Mouse (Mus musculus) heart, embryonic 14.5 days (tissue): Measurements from ENCODE around the gene Lrp1. TPM values are rescaled to one million over a fixed set of nuclear protein-coding genes. Genes with fewer than 3 reads are reported as not detected.

ENCODE experiments used
- ATAC-seq: fragments of 200-750 bp; cut with Nextera tagmentation; 2 replicates; pipeline ENCODE4 v1.8.0; 2017; ENCODE audit warnings: low read depth, moderate TSS enrichment; ENCODE audit not compliant: insufficient number of reproducible peaks, insufficient read depth, low FRiP score
- H3K27ac ChIP-seq, 2 experiments: fragments of 200-500 bp in 1 of 2; fragments of 300-500 bp in 1 of 2; sonication (generic) in 1 of 2; replicated peaks in 1 of 2; 2 replicates each; pipeline ENCODE4 v1.5.1; 2012 to 2014; ENCODE audit warnings: low read depth in 2 of 2, low read length in 2 of 2, control low read depth in 1 of 2, mild to moderate bottlenecking in 1 of 2, mixed read lengths in 1 of 2; ENCODE audit not compliant: control insufficient read depth in 1 of 2, insufficient read depth in 1 of 2
- H3K27me3 ChIP-seq: fragments of 300-500 bp; sonication (generic); 2 replicates; pipeline ENCODE4 v1.6.1; 2014; ENCODE audit warnings: mild to moderate bottlenecking, low read length, control low read depth; ENCODE audit not compliant: control insufficient read depth, insufficient read depth
- H3K36me3 ChIP-seq: fragments of 300-500 bp; sonication (generic); 2 replicates; pipeline ENCODE4 v1.6.1; 2014; ENCODE audit warnings: mild to moderate bottlenecking, control low read depth, low read length, mixed read lengths; ENCODE audit not compliant: control insufficient read depth, insufficient read depth
- H3K4me1 ChIP-seq, 2 experiments: fragments of 200-500 bp in 1 of 2; fragments of 300-500 bp in 1 of 2; sonication (generic) in 1 of 2; 2 replicates each; pipeline ENCODE4 v1.6.1; 2012 to 2014; ENCODE audit warnings: low read length in 2 of 2, control low read depth in 1 of 2, mixed read lengths in 1 of 2; ENCODE audit not compliant: control insufficient read depth in 2 of 2, insufficient read depth in 2 of 2
- H3K4me2 ChIP-seq: fragments of 300-500 bp; sonication (generic); 2 replicates; pipeline ENCODE4 v1.6.1; 2014; ENCODE audit warnings: mild to moderate bottlenecking, low read length
- H3K4me3 ChIP-seq, 2 experiments: fragments of 200-500 bp in 1 of 2; fragments of 300-500 bp in 1 of 2; sonication (generic) in 1 of 2; 2 replicates each; pipeline ENCODE4 v1.5.1; 2012 to 2014; ENCODE audit warnings: low read length in 2 of 2, mild to moderate bottlenecking in 2 of 2, control low read depth in 1 of 2, low read depth in 1 of 2, moderate library complexity in 1 of 2; ENCODE audit not compliant: control insufficient read depth in 1 of 2, insufficient read depth in 1 of 2
- H3K9ac ChIP-seq: fragments of 300-500 bp; sonication (generic); 2 replicates; pipeline ENCODE4 v1.6.1; 2014; ENCODE audit warnings: mild to moderate bottlenecking, low read length
- H3K9me3 ChIP-seq: fragments of 300-500 bp; sonication (generic); 2 replicates; pipeline ENCODE4 v1.6.1; 2016; ENCODE audit warnings: low read length, control low read depth; ENCODE audit not compliant: control insufficient read depth
- WGBS: fragments of 180-500 bp; shearing (Covaris S2); extraction: QIAGEN DNeasy Blood & Tissue Kit; methylation state at CpG from one replicate; pipeline ENCODE4 v1.1.7; 2014; 5-methylcytosine and 5-hydroxymethylcytosine counted together
- polyA plus RNA-seq: library from polyadenylated mRNA; unstranded; fragments of >200 nt; fragmentation: Nextera tagmentation; extraction: Ambion mirVana; gene quantifications from 2 replicates; pipeline ENCODE4 v1.2.1, GENCODE M21; 2014

Gene Lrp1
- polyA plus RNA-seq, 1 experiment from 2014 or later, result 31.2 TPM

DNA sequence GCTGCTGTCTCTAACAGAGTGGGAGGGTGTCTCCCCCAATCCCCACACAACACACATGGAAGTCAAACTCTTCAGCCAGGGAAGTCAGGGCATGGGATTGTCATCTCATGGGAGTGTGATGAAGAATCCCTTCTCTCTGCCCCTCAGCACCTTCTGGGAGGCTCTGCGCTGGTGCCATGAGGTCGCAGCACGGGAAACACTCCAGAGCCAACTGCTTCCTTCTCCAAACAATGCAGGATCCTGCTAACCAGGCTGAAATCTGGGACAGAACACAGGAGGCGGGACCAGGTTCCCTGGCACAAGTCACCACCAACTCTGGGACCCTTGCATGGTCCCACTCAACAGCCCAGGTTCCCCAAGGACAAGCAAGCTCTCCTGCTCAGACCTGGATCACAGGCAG lies 3.7 kb downstream of the Lrp1 start:
- Histone ChIP-seq H3K4me1 (peaks cover 34 to 53% of the 10 kb centered on the region in 2 experiments), H3K4me2 (no peak overlapping the region), H3K27me3 (peaks cover 2% of the 10 kb centered on the region; the same call in 1 of the 2 replicates), H3K9me3 (no peaks in the 10 kb centered on the region), H3K4me3 (no peak overlapping the region), H3K36me3 (peaks cover 5% of the 10 kb centered on the region; the same call in 1 of the 2 replicates), H3K9ac (no peak overlapping the region), H3K27ac (no peak overlapping the region; a peak in 1 of 4 replicates)
- no peak for ATAC-seq
- 54% methylated on average over 4 of the region's 4 CpGs for WGBS

DNA sequence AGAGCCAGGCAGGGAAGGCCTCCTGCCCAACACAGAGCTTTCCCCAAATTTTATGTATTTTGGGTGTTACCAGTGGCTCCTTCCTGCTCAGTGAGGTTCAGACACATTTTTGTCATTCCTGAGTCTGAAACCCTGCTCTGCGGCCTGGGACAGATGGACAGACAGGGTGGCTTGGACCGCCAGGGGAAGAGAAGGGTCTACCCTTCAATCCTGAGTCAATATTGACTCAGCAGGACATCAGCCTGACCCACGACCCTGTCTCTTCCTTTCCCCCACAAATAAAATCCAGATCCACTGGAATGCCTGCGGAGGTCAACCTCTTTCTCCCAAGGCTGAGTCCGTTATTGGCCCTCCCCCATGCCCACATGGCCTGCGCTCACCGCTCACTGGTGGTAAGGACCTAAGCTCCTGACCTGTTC lies 4.7 kb downstream of the Lrp1 start:
- Histone ChIP-seq H3K9ac (no peak overlapping the region), H3K36me3 (peaks cover 15% of the 10 kb centered on the region; the same call in 1 of the 2 replicates), H3K4me1 (peaks cover 32 to 52% of the 10 kb centered on the region in 2 experiments), H3K27ac (peak overlapping the region; percentile 36 to 70; a peak in 3 of 4 replicates), H3K4me2 (no peak overlapping the region), H3K27me3 (peaks cover 2% of the 10 kb centered on the region; the same call in 1 of the 2 replicates), H3K4me3 (no peak overlapping the region), H3K9me3 (no peaks in the 10 kb centered on the region)
- ATAC-seq, result no peak
- 34% methylated on average over 7 of the region's 7 CpGs for WGBS

DNA sequence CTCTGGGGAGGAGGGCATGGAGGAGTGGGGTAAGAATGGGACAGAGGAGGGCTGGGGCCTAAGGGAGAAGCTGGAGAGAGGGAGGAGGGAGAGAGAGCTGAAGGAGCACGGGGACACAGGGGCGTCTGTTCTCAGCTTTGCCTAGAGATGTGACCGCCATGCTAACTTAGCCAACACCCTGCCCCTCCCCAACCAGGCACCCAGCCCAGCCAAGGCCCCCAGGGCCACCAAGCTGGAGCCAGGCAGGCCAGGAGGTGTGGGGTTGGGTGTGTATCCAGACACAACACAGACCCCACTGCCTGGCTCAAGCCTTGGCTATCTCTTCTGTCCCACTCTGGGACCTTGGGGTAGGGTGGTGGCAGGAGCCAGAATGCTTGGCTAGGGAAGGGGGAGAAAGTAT lies 5.4 kb downstream of the Lrp1 start:
- Histone ChIP-seq H3K4me1 (peaks cover 32 to 52% of the 10 kb centered on the region in 2 experiments), H3K9ac (no peak overlapping the region), H3K27ac (peak overlapping the region; percentile 36 to 70), H3K36me3 (peaks cover 19% of the 10 kb centered on the region; the same call in 1 of the 2 replicates), H3K4me2 (0 out of 2 replicates have a peak overlapping the region, but pooled peaks have one; percentile 14), H3K27me3 (peaks cover 2% of the 10 kb centered on the region; the same call in 1 of the 2 replicates), H3K4me3 (no peak overlapping the region), H3K9me3 (no peaks in the 10 kb centered on the region)
- no peak for ATAC-seq
- WGBS, result 60% methylated on average over 3 of the region's 3 CpGs

DNA sequence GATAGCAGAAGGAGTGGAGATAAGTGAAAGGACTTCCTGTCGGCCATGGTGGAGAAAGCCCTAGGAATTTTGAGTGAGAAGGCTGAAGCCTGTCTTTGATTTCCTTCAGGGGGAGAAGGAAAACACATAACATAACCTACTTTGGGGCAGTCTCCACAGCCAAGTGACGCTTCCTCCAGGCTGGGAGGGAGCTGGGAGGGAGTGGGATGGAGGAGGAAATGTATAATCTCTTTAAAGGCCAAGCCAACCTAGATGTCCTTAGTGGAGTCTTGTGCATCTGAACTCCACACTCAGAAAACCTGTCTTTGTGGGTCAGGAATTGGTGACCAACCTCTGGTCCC lies 5.9 kb downstream of the Lrp1 start:
- peak overlapping the region; percentile 36 to 70 for H3K27ac ChIP-seq
- WGBS, result 29% methylated on average over 2 of the region's 2 CpGs
- H3K4me2 ChIP-seq, result peak overlapping the region; percentile 14; the same call in 1 of the 2 replicates
- H3K4me1 ChIP-seq, result peaks cover 32 to 46% of the 10 kb centered on the region in 2 experiments
- peaks cover 25% of the 10 kb centered on the region; the same call in 1 of the 2 replicates for H3K36me3 ChIP-seq
- no peak overlapping the region for H3K9ac ChIP-seq
- peaks cover 2% of the 10 kb centered on the region; the same call in 1 of the 2 replicates for H3K27me3 ChIP-seq
- 0 out of 2 replicates have a peak, but pooled peaks have one; percentile 9 for ATAC-seq
- H3K4me3 ChIP-seq, result no peak overlapping the region
- H3K9me3 ChIP-seq, result no peaks in the 10 kb centered on the region

DNA sequence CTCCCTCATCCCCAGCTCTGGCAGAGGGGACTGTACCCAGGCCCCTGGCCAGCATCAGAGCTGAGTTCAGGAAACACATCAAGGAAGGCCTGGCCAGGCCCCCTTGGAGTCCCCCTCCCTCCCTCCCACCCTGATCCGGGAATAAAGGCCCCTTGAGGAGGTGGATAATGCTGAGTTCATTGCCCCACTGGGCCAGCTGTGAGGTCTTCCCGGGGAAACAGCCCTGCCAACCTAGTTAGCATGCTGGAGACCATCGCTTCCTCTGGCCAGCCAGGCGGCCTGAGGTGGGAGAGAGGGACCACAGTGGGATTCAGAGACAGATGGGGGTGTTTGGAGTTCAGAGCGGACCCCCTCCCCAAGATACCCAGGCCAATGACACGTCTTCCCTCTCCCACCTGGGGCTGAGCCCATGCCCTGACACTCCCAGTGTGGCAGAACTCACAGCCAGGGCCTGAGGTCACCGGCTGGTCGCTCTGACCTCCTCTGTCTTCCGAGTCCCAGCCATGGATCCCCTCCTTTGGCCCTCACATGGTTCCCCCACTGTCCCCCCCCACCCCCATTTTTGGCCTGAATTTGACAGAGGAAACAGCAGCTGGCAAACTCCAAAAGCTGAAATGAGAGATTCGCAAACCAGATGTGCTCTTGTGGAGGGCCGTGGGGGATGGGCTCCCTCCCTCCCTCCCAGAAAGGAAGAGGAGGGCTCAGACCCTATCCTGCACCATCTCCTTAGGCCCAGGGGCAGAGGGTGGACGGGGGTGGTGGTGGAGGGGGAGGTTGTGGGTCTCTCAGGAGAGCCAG lies 6.5 kb downstream of the Lrp1 start:
- H3K4me3 ChIP-seq, result no peak overlapping the region
- peak overlapping the region; percentile 14; the same call in 1 of the 2 replicates for H3K4me2 ChIP-seq
- no peak overlapping the region for H3K9ac ChIP-seq
- WGBS, result 35% methylated on average over 12 of the region's 12 CpGs
- H3K9me3 ChIP-seq, result no peaks in the 10 kb centered on the region
- H3K27ac ChIP-seq, result peak overlapping the region; percentile 13 to 70
- H3K36me3 ChIP-seq, result peaks cover 29% of the 10 kb centered on the region; the same call in 1 of the 2 replicates
- H3K4me1 ChIP-seq, result peaks cover 32 to 45% of the 10 kb centered on the region in 2 experiments
- peak; percentile 29; the same call in 1 of the 2 replicates for ATAC-seq
- 0 out of 2 replicates have a peak, but pooled peaks cover 2% of the 10 kb centered on the region for H3K27me3 ChIP-seq

DNA sequence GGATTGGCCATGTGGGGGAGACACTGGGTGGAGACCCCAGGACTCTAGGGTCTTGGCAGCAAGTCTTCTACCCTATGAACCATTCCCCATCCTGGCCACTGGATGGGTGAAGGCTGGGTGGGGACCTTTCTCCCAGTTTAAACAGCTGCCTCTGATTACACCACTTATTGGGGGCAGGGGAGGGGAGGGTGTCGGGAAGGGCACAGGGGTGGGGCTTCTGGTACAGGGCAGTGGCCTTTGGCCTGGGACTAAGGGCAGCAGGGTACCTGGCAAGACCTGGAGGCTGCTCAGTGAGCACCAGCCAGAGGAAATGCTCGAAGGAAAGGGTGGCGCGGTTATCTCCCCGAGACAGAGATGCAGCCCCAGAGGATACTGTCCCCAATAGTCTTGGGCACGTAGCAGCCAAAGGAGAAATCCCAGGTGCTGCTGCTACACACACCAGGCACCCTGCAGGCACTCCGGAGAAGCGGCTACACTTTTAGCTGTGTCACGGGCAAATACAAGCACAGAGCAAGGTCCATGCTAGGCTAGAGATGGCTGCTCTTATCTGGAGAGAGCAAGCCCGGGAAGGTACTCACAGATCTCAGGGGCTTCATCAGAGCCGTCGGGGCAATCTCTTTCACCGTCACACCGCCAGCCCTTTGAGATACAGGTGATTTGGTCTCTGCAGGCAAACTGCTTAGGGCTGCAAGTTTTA lies 8.7 kb downstream of the Lrp1 start:
- Histone ChIP-seq H3K27me3 (no peaks in the 10 kb centered on the region), H3K9me3 (no peaks in the 10 kb centered on the region), H3K27ac (no peak overlapping the region), H3K4me2 (no peak overlapping the region), H3K4me3 (no peak overlapping the region), H3K4me1 (peaks cover 20 to 27% of the 10 kb centered on the region in 2 experiments), H3K9ac (no peak overlapping the region), H3K36me3 (peaks cover 41% of the 10 kb centered on the region; the same call in 1 of the 2 replicates)
- 74% methylated on average over 14 of the region's 14 CpGs for WGBS
- ATAC-seq, result no peak

DNA sequence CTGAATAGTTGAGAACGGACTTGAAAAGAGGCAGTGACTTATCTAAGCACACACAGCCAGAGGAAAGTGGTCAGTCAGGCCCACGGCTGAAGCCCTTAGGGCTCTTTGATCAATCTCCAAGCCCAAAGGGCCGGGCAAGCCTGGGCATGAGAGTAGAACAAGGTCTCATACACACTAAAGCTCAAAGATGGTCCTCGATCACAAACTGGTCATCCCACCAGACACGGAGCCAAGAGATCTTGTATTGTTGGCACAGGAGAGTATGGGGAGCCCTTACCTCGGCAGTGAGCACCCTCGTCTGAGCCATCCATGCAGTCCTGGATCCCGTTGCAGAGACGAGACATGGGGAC lies 10.9 kb downstream of the Lrp1 start:
- Histone ChIP-seq H3K9ac (no peak overlapping the region), H3K36me3 (peaks cover 54% of the 10 kb centered on the region), H3K4me1 (peaks cover 5 to 13% of the 10 kb centered on the region in 2 experiments), H3K27ac (no peak overlapping the region), H3K9me3 (no peaks in the 10 kb centered on the region), H3K4me3 (no peak overlapping the region), H3K4me2 (no peak overlapping the region), H3K27me3 (no peaks in the 10 kb centered on the region)
- ATAC-seq, result no peak
- 83% methylated on average over 9 of the region's 9 CpGs for WGBS
